Mouse (Mus musculus) frontal cortex, postnatal 10 days (tissue): ENCODE data around the gene Ccnd3.

ENCODE experiments used
- DNase-seq, 2 experiments: peaks; one replicate each; pipeline ENCODE4 v3.0.0; 2022; ENCODE audit warnings: low spot score in 2 of 2, mixed read lengths in 1 of 2

Ccnd3 gene

GRCm38 (mm10) chr17:47504941-47505346 is at the start of gene Ccnd3:
Ccnd3 (plus strand) TSS chr17:47505051.
- DNase-seq, result peak; percentile 44 to 64

GRCm38 (mm10) chr17:47458310-47458709 is 46.5 kb upstream of the Ccnd3 start:
- no peak for DNase-seq

- no peak for DNase-seq
These were observed 45.9 kb upstream of the Ccnd3 start for GRCm38 (mm10) chr17:47458936-47459335.

GRCm38 (mm10) chr17:47459341-47459919 is 45.4 kb upstream of the Ccnd3 start:
- DNase-seq, result no peak

- DNase-seq, result no peak
These were observed 43.2 kb upstream of the Ccnd3 start for GRCm38 (mm10) chr17:47461688-47462087.

- no peak for DNase-seq
These were observed 42.6 kb upstream of the Ccnd3 start for GRCm38 (mm10) chr17:47462209-47462608.

- DNase-seq, result no peak
These were observed 42.0 kb upstream of the Ccnd3 start for GRCm38 (mm10) chr17:47462728-47463388.

- DNase-seq, result no peak
These were observed 40.4 kb upstream of the Ccnd3 start for GRCm38 (mm10) chr17:47464248-47464965.

- DNase-seq, result no peak
These were observed 39.8 kb upstream of the Ccnd3 start for GRCm38 (mm10) chr17:47465016-47465415.

GRCm38 (mm10) chr17:47466284-47466683 is 38.6 kb upstream of the Ccnd3 start:
- DNase-seq, result no peak

- no peak for DNase-seq
These were observed 37.2 kb upstream of the Ccnd3 start for GRCm38 (mm10) chr17:47467659-47468058.

GRCm38 (mm10) chr17:47468063-47468462 is 36.8 kb upstream of the Ccnd3 start:
- DNase-seq, result no peak

- no peak for DNase-seq
These were observed 36.4 kb upstream of the Ccnd3 start for GRCm38 (mm10) chr17:47468466-47468865.

- no peak for DNase-seq
These were observed 35.2 kb upstream of the Ccnd3 start for GRCm38 (mm10) chr17:47469642-47470041.

GRCm38 (mm10) chr17:47470121-47470520 is 34.7 kb upstream of the Ccnd3 start:
- DNase-seq, result no peak

- no peak for DNase-seq
These were observed 34.2 kb upstream of the Ccnd3 start for GRCm38 (mm10) chr17:47470686-47471085.

GRCm38 (mm10) chr17:47472435-47473350 is 32.2 kb upstream of the Ccnd3 start:
- DNase-seq, result no peak

- DNase-seq, result no peak
These were observed 31.3 kb upstream of the Ccnd3 start for GRCm38 (mm10) chr17:47473434-47473974.

GRCm38 (mm10) chr17:47474250-47474649 is 30.6 kb upstream of the Ccnd3 start:
- DNase-seq, result no peak

GRCm38 (mm10) chr17:47475181-47475580 is 29.7 kb upstream of the Ccnd3 start:
- no peak for DNase-seq

- no peak for DNase-seq
These were observed 29.1 kb upstream of the Ccnd3 start for GRCm38 (mm10) chr17:47475714-47476113.

- DNase-seq, result no peak
These were observed 25.0 kb upstream of the Ccnd3 start for GRCm38 (mm10) chr17:47479887-47480286.
